Mouse (Mus musculus) heart, adult 2 months (tissue): Measurements from ENCODE around the gene Tlx1.

ENCODE experiments used
- CTCF ChIP-seq: fragments of 200-600 bp; IDR thresholded peaks from 2 replicates; pipeline ENCODE4 v1.8.1; 2022; ENCODE audit warnings: antibody characterized with exemption, mild to moderate bottlenecking, moderate library complexity
- EP300 ChIP-seq: fragments of 200-500 bp; IDR thresholded peaks from 2 replicates; pipeline ENCODE4 v1.6.1; 2011; ENCODE audit warnings: low read depth, low read length, control low read depth; ENCODE audit not compliant: insufficient read depth
- POLR2A ChIP-seq: fragments of 200-500 bp; IDR thresholded peaks from 2 replicates; pipeline ENCODE4 v1.6.1; 2011; ENCODE audit warnings: mild to moderate bottlenecking, low read depth, low read length, control low read depth; ENCODE audit not compliant: insufficient read depth

- TF ChIP-seq CTCF (no peak), EP300 (no peak), POLR2A (no peak)
These were observed 39.8 kb upstream of the Tlx1 start for GRCm38 (mm10) chr19:45110681-45111080.
